Mouse (Mus musculus) gastrocnemius, postnatal 14 days (tissue): ENCODE data around the gene Olfr30. TPM values are rescaled to one million over a fixed set of nuclear protein-coding genes. Genes with fewer than 3 reads are reported as not detected.
"Not testable (repeated sequence)": the region's sequence is repeated elsewhere in the genome, so short reads cannot be mapped to it uniquely, and the experiment has no call there.

Experiments
- DNase-seq: peaks from one replicate; pipeline ENCODE4 v3.0.0; 2021; ENCODE audit warnings: mixed read lengths
- intact Hi-C: fragments of 180-260 bp; cut with DNase I; formaldehyde crosslinking; loops from one replicate; pipeline ENCODE4 v1.15.1; 2025; ENCODE audit warnings: low total_unique reads
- long read RNA-seq, 2 experiments: library from polyadenylated mRNA; stranded (forward); transcript quantifications; one replicate each; pipeline ENCODE4 v2.0.0; 2021
- total RNA-seq, 2 experiments: library from RNA; stranded (reverse); gene quantifications; 2 replicates each; pipeline ENCODE4 v1.2.3; 2021

Gene Olfr30
- not detected for total RNA-seq
- long read RNA-seq, experiment 1: 0 reads
- long read RNA-seq, experiment 2: 0 reads

- DNase-seq: no peak
- intact Hi-C loops: no loop called here
Measured at GRCm38 (mm10) chr11:58462170-58462569, at the start of gene Olfr30. Gene Olfr30, minus strand, starts transcription at chr11:58462270.

DNA sequence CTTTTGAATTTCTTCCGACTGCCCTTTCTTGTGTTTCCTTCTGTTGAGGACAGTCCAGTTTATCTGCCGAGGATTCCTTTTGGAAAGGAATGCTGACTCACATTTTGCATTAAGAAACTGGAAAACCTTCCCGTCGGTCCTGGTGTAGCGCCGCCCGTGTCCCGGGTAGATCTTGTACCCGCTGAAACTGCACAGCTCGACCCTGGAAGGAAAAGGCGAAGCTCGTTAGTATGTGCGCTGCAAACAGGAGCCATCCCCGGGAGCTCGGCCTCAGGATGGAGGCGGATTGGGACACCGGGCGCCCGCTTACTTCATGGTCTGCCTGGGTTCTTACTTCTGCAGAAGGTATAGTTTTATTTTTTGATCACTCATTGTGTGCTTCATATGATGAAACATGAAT, 47.0 kb upstream of the Olfr30 start:
- intact Hi-C loops, DNase-seq: not testable (repeated sequence)

GRCm38 (mm10) chr11:58502472-58502871, 40.4 kb upstream of the Olfr30 start, which contains the start of gene Olfr331:
Gene Olfr331, minus strand, starts transcription at chr11:58502572.
- intact Hi-C loops, DNase-seq: not testable (repeated sequence)

DNA sequence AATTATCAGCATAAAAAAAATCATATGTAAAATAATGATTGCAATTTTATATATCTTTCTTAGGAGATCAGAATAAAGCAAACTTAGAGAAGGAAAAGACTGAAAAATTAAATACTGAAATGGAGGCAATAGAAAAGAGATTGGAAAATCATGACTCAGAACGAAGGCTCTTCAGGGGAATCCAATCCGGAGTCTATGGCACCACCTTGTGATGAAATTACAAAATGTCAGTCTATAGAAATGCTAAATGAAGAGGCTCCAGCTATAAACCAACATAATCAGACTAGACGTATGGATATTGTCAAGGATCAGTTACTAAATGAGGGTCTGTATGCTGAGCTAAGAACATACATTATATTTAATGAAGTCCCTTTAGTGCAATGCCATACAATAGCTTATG, 37.2 kb upstream of the Olfr30 start:
- no peak for DNase-seq
- intact Hi-C loops: no loop called here

- DNase-seq: no peak
- intact Hi-C loops: no loop called here
Measured at GRCm38 (mm10) chr11:58498761-58499160, 36.7 kb upstream of the Olfr30 start.

DNA sequence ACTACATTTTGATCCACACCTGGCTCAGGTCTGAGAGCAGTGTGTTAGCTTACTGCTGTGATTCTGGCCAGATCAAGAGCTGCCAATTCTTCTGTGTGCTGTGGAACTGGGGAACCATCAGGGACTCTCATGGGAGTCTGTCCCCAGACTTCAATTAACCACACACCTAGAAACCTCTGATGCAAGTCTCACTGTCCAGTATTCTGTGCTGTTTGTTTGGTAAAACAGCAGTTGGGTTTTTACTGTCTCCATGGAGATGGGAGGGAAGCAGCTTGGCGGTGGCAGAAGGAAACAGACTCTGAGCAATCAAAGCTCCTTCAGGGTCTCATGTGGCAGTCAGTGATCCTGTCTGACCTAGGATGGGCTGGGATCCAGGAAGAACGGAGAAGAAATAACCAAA, 30.4 kb upstream of the Olfr30 start, which contains the start of gene Olfr332:
Olfr332 (minus strand) TSS at position 101 of the 400 bp plus-strand sequence.
- no peak for DNase-seq
- intact Hi-C loops: no loop called here

GRCm38 (mm10) chr11:58453592-58453991, 8.5 kb downstream of the Olfr30 start:
- intact Hi-C loops: no loop called here
- DNase-seq: no peak

- intact Hi-C loops: no loop called here
- DNase-seq: no peak
Measured at GRCm38 (mm10) chr11:58452759-58453158, 9.3 kb downstream of the Olfr30 start, which contains the start of gene Lypd9. Gene Lypd9, minus strand, starts transcription at chr11:58452923.

- intact Hi-C loops: no loop called here
- no peak for DNase-seq
Measured at GRCm38 (mm10) chr11:58437866-58438265, 24.2 kb downstream of the Olfr30 start.

DNA sequence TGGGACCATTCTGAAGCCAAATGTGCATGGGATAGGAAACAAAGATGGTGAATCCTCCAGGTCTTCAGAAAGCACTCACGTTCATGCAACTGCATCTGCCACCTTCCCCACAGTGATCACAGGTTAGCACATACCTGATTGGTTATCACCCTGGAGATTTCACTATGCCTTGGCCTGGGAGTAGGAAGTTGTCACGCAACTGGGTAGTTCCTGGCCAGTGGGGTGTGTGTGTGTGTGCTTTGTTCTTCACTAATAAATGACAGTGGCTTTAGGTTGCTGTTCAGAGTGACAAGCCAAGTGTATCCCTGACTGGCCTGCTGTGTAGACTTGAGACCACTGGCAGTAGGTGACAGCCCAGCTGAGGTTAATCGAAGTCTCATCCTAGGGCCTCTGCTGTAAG, 29.8 kb downstream of the Olfr30 start, which contains the start of gene Gm12253:
Gm12253 (plus strand) TSS at position 301 of the 400 bp plus-strand sequence.
- DNase-seq: no peak
- intact Hi-C loops: no loop called here

- intact Hi-C loops: no loop called here
Measured at GRCm38 (mm10) chr11:58420815-58421214, 41.3 kb downstream of the Olfr30 start, which contains the start of gene 1810065E05Rik. Gene 1810065E05Rik, plus strand, starts transcription at chr11:58421111.

GRCm38 (mm10) chr11:58418336-58418735, 43.7 kb downstream of the Olfr30 start:
- DNase-seq: no peak
- intact Hi-C loops: no loop called here

More at GRCm38 (mm10) chr11:58420815-58421214, 41.3 kb downstream of the Olfr30 start, which contains the start of gene 1810065E05Rik:
- no peak for DNase-seq

- intact Hi-C loops: no loop called here
- peak; percentile 10 for DNase-seq
Measured at GRCm38 (mm10) chr11:58408066-58408465, 54.0 kb downstream of the Olfr30 start.

Other genes with a start within 250 kb of the Olfr30 start
- gene 4930438A08Rik, start 187.5 kb downstream of the Olfr30 start, total RNA-seq: not detected
- gene Zfp692, start 155.2 kb downstream of the Olfr30 start, total RNA-seq: 1 to 10 TPM; 2.7 to 3.4 TPM
- gene Zfp672, start 131.9 kb downstream of the Olfr30 start, total RNA-seq: 10 to 100 TPM; 43.0 to 45.1 TPM
- 10 to 100 TPM; 22.9 to 26.2 TPM for gene Sh3bp5l, start 131.5 kb downstream of the Olfr30 start, total RNA-seq
- gene Lypd8, start 83.2 kb downstream of the Olfr30 start, total RNA-seq: not detected
- gene 1810065E05Rik, start 41.2 kb downstream of the Olfr30 start, total RNA-seq: not detected
- not detected for gene Gm12253, start 29.7 kb downstream of the Olfr30 start, total RNA-seq
- gene Lypd9, start 9.3 kb downstream of the Olfr30 start, total RNA-seq: not detected
- gene Olfr332, start 30.3 kb upstream of the Olfr30 start, total RNA-seq: not detected
- not detected for gene Olfr331, start 40.3 kb upstream of the Olfr30 start, total RNA-seq
- gene Olfr330, start 72.6 kb upstream of the Olfr30 start, total RNA-seq: not detected
- not detected for gene Olfr329-ps, start 84.2 kb upstream of the Olfr30 start, total RNA-seq
- under 1 TPM in 1 of 2 experiments, not detected in 1; 0.07 TPM for gene Olfr328, start 93.4 kb upstream of the Olfr30 start, total RNA-seq
- not detected for gene Olfr224, start 108.3 kb upstream of the Olfr30 start, total RNA-seq
- gene Olfr325, start 115.5 kb upstream of the Olfr30 start, total RNA-seq: not detected
- gene Olfr324, start 132.8 kb upstream of the Olfr30 start, total RNA-seq: not detected
- not detected for gene 2210407C18Rik, start 153.8 kb upstream of the Olfr30 start, total RNA-seq
- not detected for gene Olfr323, start 168.2 kb upstream of the Olfr30 start, total RNA-seq
- not detected for gene Trim58, start 178.2 kb upstream of the Olfr30 start, total RNA-seq
- gene Olfr322, start 196.5 kb upstream of the Olfr30 start, total RNA-seq: not detected
- not detected for gene Olfr320, start 218.8 kb upstream of the Olfr30 start, total RNA-seq
- gene Olfr319, start 236.9 kb upstream of the Olfr30 start, total RNA-seq: not detected